Mouse (Mus musculus) liver, embryonic 12.5 days (tissue): Measurements from ENCODE around the gene Msh5. TPM values are rescaled to one million over a fixed set of nuclear protein-coding genes. Genes with fewer than 3 reads are reported as not detected.

Experiments used
- ATAC-seq: fragments of 200-750 bp; cut with Nextera tagmentation; 2 replicates; pipeline ENCODE4 v1.8.0; 2017; ENCODE audit warnings: moderate number of reproducible peaks, mild to moderate bottlenecking, moderate library complexity
- H3K27ac ChIP-seq: fragments of 300-500 bp; sonication (generic); 2 replicates; pipeline ENCODE4 v1.5.1; 2016; ENCODE audit warnings: mild to moderate bottlenecking
- H3K27me3 ChIP-seq: fragments of 300-500 bp; sonication (generic); replicated peaks from 2 replicates; pipeline ENCODE4 v1.6.1; 2016; ENCODE audit warnings: mild to moderate bottlenecking, moderate library complexity
- H3K36me3 ChIP-seq: fragments of 300-500 bp; sonication (generic); 2 replicates; pipeline ENCODE4 v1.6.1; 2016; ENCODE audit warnings: mild to moderate bottlenecking, moderate library complexity
- H3K4me1 ChIP-seq: fragments of 300-500 bp; sonication (generic); 2 replicates; pipeline ENCODE4 v1.6.1; 2016
- H3K4me2 ChIP-seq: fragments of 300-500 bp; sonication (generic); 2 replicates; pipeline ENCODE4 v1.6.1; 2016; ENCODE audit warnings: mild to moderate bottlenecking, moderate library complexity
- H3K4me3 ChIP-seq: fragments of 300-500 bp; sonication (generic); 2 replicates; pipeline ENCODE4 v1.5.1; 2016; ENCODE audit warnings: mild to moderate bottlenecking, moderate library complexity
- H3K9ac ChIP-seq: fragments of 300-500 bp; sonication (generic); 2 replicates; pipeline ENCODE4 v1.6.1; 2016; ENCODE audit warnings: mild to moderate bottlenecking, moderate library complexity
- H3K9me3 ChIP-seq: fragments of 300-500 bp; sonication (generic); replicated peaks from 2 replicates; pipeline ENCODE4 v1.6.1; 2016; ENCODE audit warnings: mild to moderate bottlenecking, moderate library complexity
- WGBS: fragments of 180-500 bp; shearing (Covaris S2); methylation state at CpG from one replicate; pipeline ENCODE4 v1.1.7; 2016; ENCODE audit not compliant: insufficient replicate concordance; 5-methylcytosine and 5-hydroxymethylcytosine counted together
- polyA plus RNA-seq: library from polyadenylated mRNA; unstranded; fragments of >200 nt; fragmentation: Nextera tagmentation; extraction: Ambion mirVana; gene quantifications from 2 replicates; pipeline ENCODE4 v1.2.1, GENCODE M21; 2016

Gene Msh5
- polyA plus RNA-seq, 1 experiment from 2014 or later = 4.0 TPM

DNA sequence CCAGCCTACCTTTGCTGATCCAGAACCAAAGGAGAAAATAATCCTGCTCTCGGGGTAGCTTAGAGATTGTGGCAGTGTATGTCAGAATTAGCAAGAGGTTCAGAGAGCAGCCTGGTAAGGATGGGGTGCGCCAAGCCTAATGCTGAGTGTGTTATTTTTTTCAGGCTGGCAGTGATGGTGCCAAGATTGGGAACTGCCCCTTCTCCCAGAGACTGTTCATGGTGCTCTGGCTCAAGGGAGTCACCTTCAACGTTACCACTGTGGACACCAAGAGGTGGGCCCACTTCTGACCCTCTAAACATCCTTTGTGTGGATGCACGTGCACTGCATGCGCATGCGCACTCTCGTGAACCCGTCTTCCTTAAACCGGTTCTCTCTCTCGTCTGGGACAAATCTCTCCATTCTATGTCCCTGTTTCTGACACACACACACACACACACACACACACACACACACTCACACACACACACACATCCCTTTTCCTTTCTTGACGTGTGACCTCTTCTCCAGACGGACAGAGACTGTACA lies 5.8 kb upstream of the Msh5 start:
- Histone ChIP-seq H3K9ac (peak overlapping the region; percentile 92), H3K27me3 (no peaks in the 10 kb centered on the region)
- WGBS = 79% methylated on average over 12 of the region's 12 CpGs

DNA sequence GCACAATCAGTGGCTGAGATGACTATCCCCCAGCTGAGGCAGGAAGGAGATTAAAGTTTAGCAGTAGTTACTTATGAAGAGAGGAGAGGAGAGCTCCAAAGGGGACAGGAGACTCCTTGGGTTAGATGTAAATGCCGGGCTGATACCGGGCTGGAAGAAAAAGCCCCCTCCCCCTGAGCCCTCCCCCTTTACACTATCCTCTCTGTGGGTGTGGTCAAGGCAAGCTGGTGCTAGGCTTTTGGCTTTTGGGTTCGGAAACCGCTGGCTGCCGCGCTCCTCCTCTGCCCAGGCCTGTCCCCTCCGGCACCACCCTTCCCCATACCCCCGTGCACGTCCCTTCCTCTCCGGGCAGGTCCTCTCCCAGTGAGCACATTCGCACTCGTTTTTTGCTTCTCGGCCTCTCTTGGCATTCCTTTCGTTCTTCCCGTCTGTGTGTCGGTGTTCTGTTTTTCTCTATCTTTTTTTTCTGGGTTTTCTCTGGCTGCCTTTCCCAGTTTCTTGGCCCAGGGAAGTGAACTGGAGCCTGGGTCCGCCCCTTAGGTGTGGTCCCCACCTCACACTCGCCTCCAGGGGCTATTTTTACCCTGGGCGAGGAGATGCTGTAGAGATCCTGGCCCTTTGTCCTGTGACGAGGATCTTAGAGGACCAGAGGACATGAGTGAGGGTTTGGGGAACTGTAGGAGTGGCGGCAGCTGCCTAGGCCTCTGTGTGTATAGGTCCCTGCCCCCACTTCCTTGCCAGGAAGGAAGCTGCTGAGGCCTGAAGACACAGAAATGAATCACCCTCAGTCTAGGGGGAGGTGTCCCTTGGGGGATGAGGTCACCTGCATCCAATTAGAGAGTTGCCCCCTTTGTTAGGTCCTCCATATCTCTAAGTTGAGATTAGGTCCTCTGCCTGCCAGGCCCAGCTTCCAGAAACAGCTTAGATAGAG lies 4.9 kb upstream of the Msh5 start:
- H3K27me3 ChIP-seq = no peaks in the 10 kb centered on the region
- H3K4me1 ChIP-seq = peaks cover 72% of the 10 kb centered on the region
- ATAC-seq = peak; percentile 53
- no peaks in the 10 kb centered on the region for H3K9me3 ChIP-seq
- peak overlapping the region; percentile 98 for H3K4me2 ChIP-seq
- peak overlapping the region; percentile 92 for H3K9ac ChIP-seq
- peaks cover 45% of the 10 kb centered on the region for H3K36me3 ChIP-seq
- H3K27ac ChIP-seq = peak overlapping the region; percentile 94
- WGBS = 3% methylated on average over 21 of the region's 21 CpGs
- H3K4me3 ChIP-seq = peak overlapping the region; percentile 88

More for the DNA sequence above, 5.8 kb upstream of the Msh5 start:
- H3K9me3 ChIP-seq = no peaks in the 10 kb centered on the region
- peak overlapping the region; percentile 88 for H3K4me3 ChIP-seq
- no peak for ATAC-seq
- peak overlapping the region; percentile 94 for H3K27ac ChIP-seq
- peak overlapping the region; percentile 98 for H3K4me2 ChIP-seq
- H3K36me3 ChIP-seq = peaks cover 53% of the 10 kb centered on the region
- peaks cover 69% of the 10 kb centered on the region for H3K4me1 ChIP-seq

DNA sequence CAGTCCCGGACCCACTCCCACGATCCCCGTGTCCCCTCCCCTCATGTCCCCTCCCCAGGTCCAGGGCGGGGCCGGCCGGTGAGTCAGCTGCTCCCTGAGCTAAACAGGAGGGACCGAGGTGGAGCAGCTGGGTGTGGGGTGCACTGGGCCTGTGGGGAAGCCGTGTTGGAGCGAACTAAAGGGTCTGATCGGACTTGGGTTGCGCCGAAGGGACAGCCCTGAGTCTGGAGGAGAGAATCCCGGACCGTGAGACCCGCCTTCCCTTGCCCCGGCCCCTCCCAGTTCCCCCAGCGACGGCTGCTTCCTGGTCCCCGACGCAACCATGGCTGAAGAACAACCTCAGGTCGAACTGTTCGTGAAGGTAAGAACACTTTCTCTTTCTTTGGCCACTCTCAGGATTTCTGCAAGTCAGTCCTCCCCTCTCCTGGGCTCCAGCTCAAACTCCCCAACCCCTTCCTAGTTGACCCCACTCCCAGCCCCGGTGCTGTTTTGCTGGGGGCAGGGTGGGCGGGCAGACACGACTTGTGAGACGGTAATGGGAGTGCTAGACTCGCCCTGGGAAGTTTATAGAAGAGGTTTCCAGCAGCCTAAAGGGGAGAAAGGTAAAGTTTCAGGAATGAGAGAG lies 3.7 kb upstream of the Msh5 start:
- peak; percentile 46 for ATAC-seq
- H3K4me3 ChIP-seq = peak overlapping the region; percentile 88
- no peaks in the 10 kb centered on the region for H3K9me3 ChIP-seq
- peaks cover 73% of the 10 kb centered on the region for H3K4me1 ChIP-seq
- H3K4me2 ChIP-seq = peak overlapping the region; percentile 98
- peak overlapping the region; percentile 92 for H3K9ac ChIP-seq
- H3K27me3 ChIP-seq = no peaks in the 10 kb centered on the region
- under 1% methylated on average over 27 of the region's 27 CpGs for WGBS
- peak overlapping the region; percentile 94 for H3K27ac ChIP-seq
- peaks cover 33% of the 10 kb centered on the region for H3K36me3 ChIP-seq

- Histone ChIP-seq H3K9ac (peak within 1 kb of the TSS; percentile 92), H3K27ac (peak within 1 kb of the TSS; percentile 94), H3K36me3 (peaks cover 26% of the 10 kb centered on the region), H3K4me1 (peaks cover 79% of the 10 kb centered on the region), H3K4me3 (peak within 1 kb of the TSS; percentile 88), H3K9me3 (no peaks in the 10 kb centered on the region), H3K4me2 (peak within 1 kb of the TSS; percentile 98), H3K27me3 (no peaks in the 10 kb centered on the region)
- WGBS = 2% methylated on average over 11 of the region's 11 CpGs
- ATAC-seq = no peak
Observed at GRCm38 (mm10) chr17:35049561-35050016, 3.0 kb upstream of the Msh5 start, which contains the start of gene Clic1. TSS of gene Clic1 (plus strand) at chr17:35049966.

- Histone ChIP-seq H3K36me3 (peaks cover 20% of the 10 kb centered on the region), H3K27ac (peak overlapping the region; percentile 94), H3K4me2 (peak overlapping the region; percentile 98), H3K4me1 (peaks cover 85% of the 10 kb centered on the region), H3K4me3 (peak overlapping the region; percentile 88; the same call in 1 of the 2 replicates), H3K27me3 (no peaks in the 10 kb centered on the region), H3K9ac (peak overlapping the region; percentile 92), H3K9me3 (no peaks in the 10 kb centered on the region)
- 36% methylated on average over 5 of the region's 5 CpGs for WGBS
- no peak for ATAC-seq
Observed at GRCm38 (mm10) chr17:35048932-35049440, 2.4 kb upstream of the Msh5 start.

DNA sequence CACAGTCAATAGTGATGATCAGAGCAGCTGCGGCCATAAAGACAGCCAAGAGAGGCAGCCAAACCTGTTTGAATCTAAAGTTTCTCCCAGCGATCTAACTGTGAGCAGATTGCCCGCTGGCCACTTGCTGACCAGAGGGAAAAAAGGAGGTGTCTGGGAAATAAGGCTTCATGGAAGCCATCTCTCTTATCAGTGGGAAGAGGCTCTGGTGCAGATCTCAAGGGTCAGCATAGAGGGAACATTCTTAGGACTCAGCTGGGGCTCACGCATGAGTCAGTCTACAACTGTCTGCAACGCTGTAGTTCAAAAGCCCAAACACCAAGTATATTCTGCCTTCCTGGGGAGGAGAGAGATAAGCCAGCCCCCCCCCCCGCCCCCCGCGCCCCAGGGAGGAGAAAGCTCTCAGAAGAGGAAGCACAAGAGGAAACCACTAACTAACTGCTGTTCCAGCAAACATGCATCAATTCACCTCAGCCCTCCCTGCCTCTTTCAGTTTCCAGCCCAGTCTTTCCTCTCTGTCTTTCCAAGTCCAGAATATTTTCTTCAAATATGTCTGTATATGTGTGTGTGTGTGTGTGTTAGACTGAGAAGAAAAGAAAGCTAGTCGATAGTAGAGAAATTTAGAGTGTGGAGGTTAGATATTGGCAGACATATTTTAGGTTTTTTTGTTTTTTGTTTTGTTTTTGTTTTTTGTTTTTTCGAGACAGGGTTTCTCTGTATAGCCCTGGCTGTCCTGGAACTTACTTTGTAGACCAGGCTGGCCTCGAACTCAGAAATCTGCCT lies 1.8 kb upstream of the Msh5 start:
- H3K27ac ChIP-seq = peak overlapping the region; percentile 94
- no peaks in the 10 kb centered on the region for H3K9me3 ChIP-seq
- peak overlapping the region; percentile 98 for H3K4me2 ChIP-seq
- no peaks in the 10 kb centered on the region for H3K27me3 ChIP-seq
- H3K4me3 ChIP-seq = peak overlapping the region; percentile 70
- peaks cover 88% of the 10 kb centered on the region for H3K4me1 ChIP-seq
- peak overlapping the region; percentile 92 for H3K9ac ChIP-seq
- H3K36me3 ChIP-seq = peaks cover 14% of the 10 kb centered on the region
- ATAC-seq = no peak
- 4% methylated on average over 11 of the region's 11 CpGs for WGBS

- ATAC-seq = no peak
- peak overlapping the region; percentile 92 for H3K9ac ChIP-seq
- H3K4me1 ChIP-seq = peaks cover 89% of the 10 kb centered on the region
- peak overlapping the region; percentile 98 for H3K4me2 ChIP-seq
- H3K27ac ChIP-seq = peak overlapping the region; percentile 94
- H3K27me3 ChIP-seq = no peaks in the 10 kb centered on the region
- peaks cover 7% of the 10 kb centered on the region for H3K36me3 ChIP-seq
- WGBS = 4% methylated on average over 1 of the region's 1 CpGs
- no peaks in the 10 kb centered on the region for H3K9me3 ChIP-seq
- H3K4me3 ChIP-seq = peak overlapping the region; percentile 70
Observed at GRCm38 (mm10) chr17:35047688-35048087, 1.1 kb upstream of the Msh5 start.

- H3K27ac ChIP-seq = peak overlapping the region; percentile 94
- H3K9ac ChIP-seq = peak overlapping the region; percentile 89
- no peaks in the 10 kb centered on the region for H3K9me3 ChIP-seq
- H3K4me3 ChIP-seq = peak overlapping the region; percentile 70
- H3K4me2 ChIP-seq = peak overlapping the region; percentile 98
- H3K36me3 ChIP-seq = no peaks in the 10 kb centered on the region
- peaks cover 85% of the 10 kb centered on the region for H3K4me1 ChIP-seq
- 3% methylated on average over 48 of the region's 48 CpGs for WGBS
- no peaks in the 10 kb centered on the region for H3K27me3 ChIP-seq
- ATAC-seq = no peak
Observed at GRCm38 (mm10) chr17:35045807-35046680, 501 bp downstream of the Msh5 start.

DNA sequence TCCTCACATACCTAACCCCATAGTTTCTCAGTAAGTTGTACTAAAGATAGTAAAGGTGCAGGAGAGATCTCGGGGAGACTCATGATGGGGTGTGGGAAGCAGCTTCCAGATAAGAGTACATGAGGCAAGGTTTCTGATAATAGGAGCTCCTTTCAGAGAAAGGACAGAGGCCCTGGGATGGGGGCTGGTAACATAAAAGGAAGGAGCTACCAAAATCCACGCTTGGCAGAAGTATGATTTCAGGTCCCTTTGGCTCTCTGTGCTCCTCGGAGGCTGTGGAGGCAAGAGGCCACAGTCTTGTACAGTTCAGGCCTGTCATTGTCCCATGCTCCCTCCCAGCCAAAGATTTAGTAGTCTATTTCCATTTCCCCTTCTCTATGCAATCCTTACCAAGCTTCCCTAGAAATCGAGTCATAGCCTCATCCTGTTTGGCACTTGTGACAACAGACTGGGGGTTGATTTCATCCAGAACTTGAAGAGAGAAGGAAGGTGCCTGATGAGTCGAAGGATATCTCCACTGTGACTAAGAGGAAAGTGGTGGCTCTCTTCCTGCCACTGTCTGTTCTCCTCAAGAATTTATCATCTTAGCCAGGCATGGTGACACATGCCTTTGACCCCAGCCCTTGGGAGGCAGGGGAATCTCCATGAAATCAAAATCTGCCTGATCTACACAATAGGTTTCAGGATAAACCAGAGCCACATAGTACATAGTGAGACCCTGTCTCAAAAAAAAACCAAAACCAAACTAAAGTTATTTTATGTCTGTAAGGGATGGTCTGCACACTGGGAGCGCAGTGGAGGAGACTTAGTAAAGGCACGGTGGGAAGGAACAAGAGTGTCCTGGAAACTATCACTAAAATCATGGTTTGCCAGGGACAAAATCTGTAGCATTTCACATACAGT lies 1.4 kb downstream of the Msh5 start:
- 26% methylated on average over 7 of the region's 7 CpGs for WGBS
- Histone ChIP-seq H3K27me3 (no peaks in the 10 kb centered on the region), H3K27ac (peak overlapping the region; percentile 94), H3K36me3 (no peaks in the 10 kb centered on the region), H3K9me3 (no peaks in the 10 kb centered on the region), H3K4me2 (peak overlapping the region; percentile 98), H3K4me1 (peaks cover 85% of the 10 kb centered on the region), H3K4me3 (peak overlapping the region; percentile 70), H3K9ac (peak overlapping the region; percentile 89)
- peak; percentile 58 for ATAC-seq

- Histone ChIP-seq H3K4me2 (peak overlapping the region; percentile 98; the same call in 1 of the 2 replicates), H3K4me1 (peaks cover 84% of the 10 kb centered on the region), H3K36me3 (no peaks in the 10 kb centered on the region), H3K9ac (no peak overlapping the region), H3K4me3 (no peak overlapping the region), H3K27ac (peak overlapping the region; percentile 94), H3K9me3 (no peaks in the 10 kb centered on the region), H3K27me3 (no peaks in the 10 kb centered on the region)
- ATAC-seq = no peak
- 69% methylated on average over 4 of the region's 4 CpGs for WGBS
Observed at GRCm38 (mm10) chr17:35043794-35044193, 2.8 kb downstream of the Msh5 start.
